Mouse (Mus musculus): ENCODE measurements around the gene Slc38a2. TPM values are rescaled to one million over a fixed set of nuclear protein-coding genes. Genes with fewer than 3 reads are reported as not detected.

Slc38a2 gene
- polyA plus RNA-seq, 1 experiment from 2014 or later = 177 TPM

- no peak overlapping the region for H3K4me3 ChIP-seq (ENCODE audit: low read length)
- H3K9ac ChIP-seq (ENCODE audit: low read depth, low read length) = no peak overlapping the region
- peaks cover 49% of the 10 kb centered on the region for H3K36me3 ChIP-seq (ENCODE audit: control insufficient read depth, insufficient read depth, low read length)
- 48% methylated on average over 1 of the region's 1 CpGs for WGBS
- no peaks in the 10 kb centered on the region for H3K27me3 ChIP-seq (ENCODE audit: control insufficient read depth, insufficient read depth, low read length)
- no peak overlapping the region for H3K4me2 ChIP-seq (replicated peaks; ENCODE audit: low read depth, low read length)
- no peaks in the 10 kb centered on the region for H3K4me1 ChIP-seq (ENCODE audit: control insufficient read depth, insufficient read depth, low read length)
- ATAC-seq (ENCODE audit: low FRiP score, low TSS enrichment) = no peak
- no peak overlapping the region for H3K27ac ChIP-seq (ENCODE audit: low read depth, low read length)
- H3K9me3 ChIP-seq (ENCODE audit: control insufficient read depth, low read length) = no peaks in the 10 kb centered on the region
Observed at GRCm38 (mm10) chr15:96687366-96687765, 12.2 kb downstream of the Slc38a2 start.

- Histone ChIP-seq H3K4me1 (ENCODE audit: control insufficient read depth, insufficient read depth, low read length) (no peaks in the 10 kb centered on the region), H3K4me3 (ENCODE audit: low read length) (no peak overlapping the region), H3K4me2 (replicated peaks; ENCODE audit: low read depth, low read length) (no peak overlapping the region), H3K27me3 (ENCODE audit: control insufficient read depth, insufficient read depth, low read length) (no peaks in the 10 kb centered on the region), H3K9me3 (ENCODE audit: control insufficient read depth, low read length) (no peaks in the 10 kb centered on the region), H3K36me3 (ENCODE audit: control insufficient read depth, insufficient read depth, low read length) (peaks cover 40% of the 10 kb centered on the region), H3K27ac (ENCODE audit: low read depth, low read length) (no peak overlapping the region), H3K9ac (ENCODE audit: low read depth, low read length) (no peak overlapping the region)
- 85% methylated on average over 9 of the region's 9 CpGs for WGBS
- ATAC-seq (ENCODE audit: low FRiP score, low TSS enrichment) = 0 out of 2 replicates have a peak, but pooled peaks have one; percentile 12
Observed at GRCm38 (mm10) chr15:96686201-96687159, 13.1 kb downstream of the Slc38a2 start.

GRCm38 (mm10) chr15:96685273-96685672 is 14.3 kb downstream of the Slc38a2 start:
- Histone ChIP-seq H3K27ac (ENCODE audit: low read depth, low read length) (no peak overlapping the region), H3K9me3 (ENCODE audit: control insufficient read depth, low read length) (no peaks in the 10 kb centered on the region), H3K4me3 (ENCODE audit: low read length) (no peak overlapping the region), H3K4me1 (ENCODE audit: control insufficient read depth, insufficient read depth, low read length) (no peaks in the 10 kb centered on the region), H3K36me3 (ENCODE audit: control insufficient read depth, insufficient read depth, low read length) (peaks cover 28% of the 10 kb centered on the region), H3K4me2 (replicated peaks; ENCODE audit: low read depth, low read length) (no peak overlapping the region), H3K9ac (ENCODE audit: low read depth, low read length) (no peak overlapping the region), H3K27me3 (ENCODE audit: control insufficient read depth, insufficient read depth, low read length) (no peaks in the 10 kb centered on the region)
- ATAC-seq (ENCODE audit: low FRiP score, low TSS enrichment) = no peak
- 69% methylated on average over 6 of the region's 6 CpGs for WGBS

GRCm38 (mm10) chr15:96684132-96684830 is 15.2 kb downstream of the Slc38a2 start:
- Histone ChIP-seq H3K4me1 (ENCODE audit: control insufficient read depth, insufficient read depth, low read length) (no peaks in the 10 kb centered on the region), H3K4me3 (ENCODE audit: low read length) (no peak overlapping the region), H3K27me3 (ENCODE audit: control insufficient read depth, insufficient read depth, low read length) (no peaks in the 10 kb centered on the region), H3K9ac (ENCODE audit: low read depth, low read length) (no peak overlapping the region), H3K9me3 (ENCODE audit: control insufficient read depth, low read length) (no peaks in the 10 kb centered on the region), H3K27ac (ENCODE audit: low read depth, low read length) (no peak overlapping the region), H3K4me2 (replicated peaks; ENCODE audit: low read depth, low read length) (no peak overlapping the region), H3K36me3 (ENCODE audit: control insufficient read depth, insufficient read depth, low read length) (peaks cover 19% of the 10 kb centered on the region)
- peak; percentile 18; the same call in 1 of the 2 replicates for ATAC-seq (ENCODE audit: low FRiP score, low TSS enrichment)
- WGBS = 42% methylated on average over 11 of the region's 11 CpGs

GRCm38 (mm10) chr15:96678871-96679773 is 20.4 kb downstream of the Slc38a2 start:
- Histone ChIP-seq H3K36me3 (ENCODE audit: control insufficient read depth, insufficient read depth, low read length) (no peaks in the 10 kb centered on the region), H3K9me3 (ENCODE audit: control insufficient read depth, low read length) (no peaks in the 10 kb centered on the region), H3K4me1 (ENCODE audit: control insufficient read depth, insufficient read depth, low read length) (no peaks in the 10 kb centered on the region), H3K27me3 (ENCODE audit: control insufficient read depth, insufficient read depth, low read length) (no peaks in the 10 kb centered on the region), H3K9ac (ENCODE audit: low read depth, low read length) (no peak overlapping the region), H3K4me3 (ENCODE audit: low read length) (no peak overlapping the region), H3K27ac (ENCODE audit: low read depth, low read length) (no peak overlapping the region), H3K4me2 (replicated peaks; ENCODE audit: low read depth, low read length) (no peak overlapping the region)
- ATAC-seq (ENCODE audit: low FRiP score, low TSS enrichment) = no peak
- 62% methylated on average over 19 of the region's 19 CpGs for whole genome bisulfite sequencing

GRCm38 (mm10) chr15:96676518-96676917 is 23.0 kb downstream of the Slc38a2 start:
- no peak overlapping the region for H3K4me2 ChIP-seq (replicated peaks; ENCODE audit: low read depth, low read length)
- no peaks in the 10 kb centered on the region for H3K36me3 ChIP-seq (ENCODE audit: control insufficient read depth, insufficient read depth, low read length)
- H3K4me3 ChIP-seq (ENCODE audit: low read length) = no peak overlapping the region
- WGBS = 45% methylated on average over 10 of the region's 10 CpGs
- H3K4me1 ChIP-seq (ENCODE audit: control insufficient read depth, insufficient read depth, low read length) = no peaks in the 10 kb centered on the region
- no peaks in the 10 kb centered on the region for H3K27me3 ChIP-seq (ENCODE audit: control insufficient read depth, insufficient read depth, low read length)
- no peak overlapping the region for H3K27ac ChIP-seq (ENCODE audit: low read depth, low read length)
- 0 out of 2 replicates have a peak, but pooled peaks have one; percentile 12 for ATAC-seq (ENCODE audit: low FRiP score, low TSS enrichment)
- no peak overlapping the region for H3K9ac ChIP-seq (ENCODE audit: low read depth, low read length)
- H3K9me3 ChIP-seq (ENCODE audit: control insufficient read depth, low read length) = no peaks in the 10 kb centered on the region

- 83% methylated on average over 15 of the region's 15 CpGs for WGBS
- Histone ChIP-seq H3K36me3 (ENCODE audit: control insufficient read depth, insufficient read depth, low read length) (no peaks in the 10 kb centered on the region), H3K4me2 (replicated peaks; ENCODE audit: low read depth, low read length) (no peak overlapping the region), H3K4me1 (ENCODE audit: control insufficient read depth, insufficient read depth, low read length) (no peaks in the 10 kb centered on the region), H3K4me3 (ENCODE audit: low read length) (no peak overlapping the region), H3K9me3 (ENCODE audit: control insufficient read depth, low read length) (no peaks in the 10 kb centered on the region), H3K27me3 (ENCODE audit: control insufficient read depth, insufficient read depth, low read length) (no peaks in the 10 kb centered on the region), H3K9ac (ENCODE audit: low read depth, low read length) (no peak overlapping the region), H3K27ac (ENCODE audit: low read depth, low read length) (no peak overlapping the region)
- ATAC-seq (ENCODE audit: low FRiP score, low TSS enrichment) = no peak
Observed at GRCm38 (mm10) chr15:96675744-96676143, 23.8 kb downstream of the Slc38a2 start.

- ATAC-seq (ENCODE audit: low FRiP score, low TSS enrichment) = no peak
- Histone ChIP-seq H3K27ac (ENCODE audit: low read depth, low read length) (no peak overlapping the region), H3K27me3 (ENCODE audit: control insufficient read depth, insufficient read depth, low read length) (no peaks in the 10 kb centered on the region), H3K36me3 (ENCODE audit: control insufficient read depth, insufficient read depth, low read length) (no peaks in the 10 kb centered on the region), H3K9ac (ENCODE audit: low read depth, low read length) (no peak overlapping the region), H3K4me3 (ENCODE audit: low read length) (no peak overlapping the region), H3K4me1 (ENCODE audit: control insufficient read depth, insufficient read depth, low read length) (no peaks in the 10 kb centered on the region), H3K4me2 (replicated peaks; ENCODE audit: low read depth, low read length) (no peak overlapping the region), H3K9me3 (ENCODE audit: control insufficient read depth, low read length) (no peaks in the 10 kb centered on the region)
- WGBS = 82% methylated on average over 11 of the region's 11 CpGs
Observed at GRCm38 (mm10) chr15:96675055-96675454, 24.5 kb downstream of the Slc38a2 start.

Measured in kidney, embryonic 14.5 days (tissue).